Mouse (Mus musculus): ENCODE measurements around the gene Rabgap1l.

GRCm38 (mm10) chr1:160765565-160765964, 27.4 kb downstream of the Rabgap1l start:
- TF ChIP-seq CTCF (IDR thresholded peaks at IDR 0.05; ENCODE audit: insufficient read depth, low read length) (no peak), POLR2A (IDR thresholded peaks at IDR 0.05; ENCODE audit: borderline replicate concordance, extremely low read depth, low read depth, low read length) (no peak)
